Mouse (Mus musculus) ES-Bruce4 (cell line): ENCODE data around the gene Dlgap1.

Experiments
- CTCF ChIP-seq: IDR thresholded peaks from one replicate; pipeline ENCODE4 v1.8.1; 2011; ENCODE audit warnings: low read depth, low read length
- EP300 ChIP-seq: IDR thresholded peaks from 2 replicates; pipeline ENCODE4 v1.6.1; 2011; ENCODE audit warnings: low read depth, low read length; ENCODE audit not compliant: insufficient read depth
- POLR2A ChIP-seq: IDR thresholded peaks from one replicate; pipeline ENCODE4 v1.8.1; 2011; ENCODE audit warnings: low read length; ENCODE audit not compliant: insufficient read depth

- no peak for TF ChIP-seq POLR2A
- no peak for TF ChIP-seq CTCF
- TF ChIP-seq EP300: no peak
Measured at GRCm38 (mm10) chr17:70817862-70818451, 849.1 kb downstream of the Dlgap1 start.
